Mouse (Mus musculus): ENCODE measurements around the gene Focad. TPM values are rescaled to one million over a fixed set of nuclear protein-coding genes. Genes with fewer than 3 reads are reported as not detected.

The Focad gene
- polyA plus RNA-seq, 1 experiment: 10.3 TPM

DNA sequence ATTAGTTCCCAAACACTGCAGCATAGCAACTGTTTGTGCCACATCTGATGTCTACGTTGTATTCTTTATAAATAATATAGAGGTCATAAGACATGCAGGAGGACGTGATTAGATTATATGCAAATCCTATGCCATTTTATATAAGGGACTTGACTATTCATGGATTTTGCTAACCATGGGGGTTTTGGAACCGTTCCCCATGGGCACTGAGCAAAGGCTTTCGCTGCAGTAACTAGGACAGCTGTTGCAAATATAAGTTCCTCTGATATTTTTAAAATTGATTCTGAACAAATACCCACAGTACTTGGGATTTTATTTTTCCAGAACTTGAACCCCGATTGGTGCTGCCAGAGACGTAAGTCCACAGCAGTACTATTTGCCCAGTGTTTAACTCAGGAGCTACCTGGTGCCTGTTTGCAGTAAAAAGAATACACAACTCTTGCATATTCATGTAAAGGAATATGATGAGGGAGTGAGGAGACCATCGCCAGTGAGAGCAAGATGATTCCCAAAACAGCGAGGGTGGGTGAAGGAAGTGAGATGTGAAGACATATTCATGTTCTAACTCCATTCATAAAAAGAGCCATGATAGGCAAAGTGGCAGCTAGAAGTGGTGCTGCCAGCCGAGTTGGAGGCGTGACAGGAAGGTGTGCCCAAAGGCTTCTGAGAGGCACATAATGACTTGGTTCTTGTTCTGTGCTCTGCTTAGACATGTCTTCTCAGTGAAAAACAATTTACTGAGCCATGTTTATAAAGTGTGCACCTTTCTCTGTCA, 214.1 kb downstream of the Focad start:
- no peaks in the 10 kb centered on the region for H3K79me3 ChIP-seq (ENCODE audit: low read depth)
- no peaks in the 10 kb centered on the region for H3K36me3 ChIP-seq (ENCODE audit: control insufficient read depth, insufficient read depth)
- H3K4me3 ChIP-seq (ENCODE audit: insufficient read depth, poor library complexity, severe bottlenecking): no peak overlapping the region
- no peaks in the 10 kb centered on the region for H3K79me2 ChIP-seq (ENCODE audit: control insufficient read depth, insufficient read depth)
- TF ChIP-seq CEBPB (IDR thresholded peaks at IDR 0.05; ENCODE audit: low read depth) (no peak), CTCF (IDR thresholded peaks at IDR 0.05; ENCODE audit: control insufficient read depth, insufficient read depth, insufficient read length) (no peak), USF1 (IDR thresholded peaks at IDR 0.05; ENCODE audit: low read depth) (no peak), FOSL1 (IDR thresholded peaks at IDR 0.05; ENCODE audit: insufficient read depth, low read length, poor library complexity, severe bottlenecking) (no peak), MYOG (IDR thresholded peaks at IDR 0.05; ENCODE audit: control insufficient read depth, extremely low read depth, insufficient read length) (no peak), MYOD1 (IDR thresholded peaks at IDR 0.05; ENCODE audit: control insufficient read depth, insufficient read length, low read depth) (no peak), MAX (IDR thresholded peaks at IDR 0.05) (no peak)
- no peak overlapping the region for H3ac ChIP-seq (ENCODE audit: control insufficient read depth, insufficient read length, low read depth)
- no peaks in the 10 kb centered on the region for H3K27me3 ChIP-seq (ENCODE audit: control insufficient read depth, insufficient read depth, insufficient read length)

DNA sequence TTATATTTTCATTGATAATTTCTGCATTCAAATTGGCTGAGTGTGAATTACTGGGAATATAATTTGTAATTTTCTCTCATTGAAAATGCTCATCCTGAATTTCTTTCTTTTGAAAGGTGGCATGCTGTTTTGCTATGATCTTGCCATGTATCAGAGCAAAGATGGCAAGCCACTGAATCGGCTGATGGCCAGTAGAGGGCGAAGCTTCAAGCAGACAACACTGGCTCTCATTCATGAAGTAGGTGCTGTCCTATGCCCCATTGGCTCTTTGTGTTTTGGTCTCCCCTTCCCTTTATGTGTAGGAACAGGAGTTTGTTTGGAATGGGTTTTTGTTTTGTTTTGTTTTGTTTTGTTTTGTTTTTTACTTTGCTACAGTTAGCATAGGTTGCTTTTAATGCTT, 215.2 kb downstream of the Focad start:
- Histone ChIP-seq H3ac (ENCODE audit: control insufficient read depth, insufficient read length, low read depth) (no peak overlapping the region), H3K27me3 (ENCODE audit: control insufficient read depth, insufficient read depth, insufficient read length) (no peaks in the 10 kb centered on the region), H3K36me3 (ENCODE audit: control insufficient read depth, insufficient read depth) (no peaks in the 10 kb centered on the region), H3K4me3 (ENCODE audit: insufficient read depth, poor library complexity, severe bottlenecking) (no peak overlapping the region), H3K79me2 (ENCODE audit: control insufficient read depth, insufficient read depth) (no peaks in the 10 kb centered on the region), H3K79me3 (ENCODE audit: low read depth) (no peaks in the 10 kb centered on the region)
- TF ChIP-seq CTCF (IDR thresholded peaks at IDR 0.05; ENCODE audit: control insufficient read depth, insufficient read depth, insufficient read length): peak; percentile 56
- TF ChIP-seq CEBPB (IDR thresholded peaks at IDR 0.05; ENCODE audit: low read depth): no peak

DNA sequence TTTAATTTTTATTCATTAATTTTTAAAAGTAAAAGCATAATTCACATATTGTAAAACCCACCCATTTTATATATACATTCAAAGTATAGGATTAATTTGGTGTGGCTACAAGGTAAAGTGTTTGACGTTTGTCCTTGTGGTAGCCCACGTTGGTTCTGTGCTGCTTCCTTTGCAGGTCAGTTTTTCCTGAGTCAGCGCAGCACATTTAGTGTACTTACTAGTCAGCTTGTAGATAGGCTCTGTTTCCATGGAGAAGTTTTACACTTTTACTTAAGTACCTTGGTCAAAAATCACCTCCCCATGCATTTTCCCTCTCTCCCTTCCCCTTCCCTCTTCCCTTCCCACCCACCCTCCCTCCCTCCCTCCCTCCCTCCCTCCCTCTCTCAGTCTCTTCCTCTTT, 220.5 kb downstream of the Focad start:
- no peak for TF ChIP-seq CEBPB (IDR thresholded peaks at IDR 0.05; ENCODE audit: low read depth)
- TF ChIP-seq CTCF (IDR thresholded peaks at IDR 0.05; ENCODE audit: control insufficient read depth, insufficient read depth, insufficient read length): no peak
- TF ChIP-seq MYOD1 (IDR thresholded peaks at IDR 0.05; ENCODE audit: control insufficient read depth, insufficient read length, low read depth): no peak
- no peak for TF ChIP-seq MAX (IDR thresholded peaks at IDR 0.05)
- no peak for TF ChIP-seq FOSL1 (IDR thresholded peaks at IDR 0.05; ENCODE audit: insufficient read depth, low read length, poor library complexity, severe bottlenecking)
- no peak for TF ChIP-seq MYOG (IDR thresholded peaks at IDR 0.05; ENCODE audit: control insufficient read depth, extremely low read depth, insufficient read length)
- TF ChIP-seq USF1 (IDR thresholded peaks at IDR 0.05; ENCODE audit: low read depth): no peak

DNA sequence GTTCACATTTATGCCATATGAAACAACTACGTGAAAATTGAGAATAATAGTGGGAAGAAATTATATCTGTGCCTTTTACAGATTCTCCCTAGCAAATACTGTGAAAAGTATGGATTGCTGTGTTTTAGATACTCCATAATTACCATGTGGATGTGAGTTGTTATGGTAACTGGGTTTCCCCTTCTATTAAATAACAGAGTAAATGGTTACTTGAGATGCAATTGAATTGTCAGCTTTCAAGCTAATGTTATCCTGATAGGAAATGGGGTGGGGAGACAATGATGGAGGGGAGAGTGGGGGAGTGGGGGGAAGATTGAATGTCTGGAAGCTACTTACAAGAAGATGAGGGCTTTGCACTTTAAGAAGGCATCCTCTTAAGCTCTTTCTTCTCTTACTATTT, 225.6 kb downstream of the Focad start:
- Histone ChIP-seq H3K4me3 (ENCODE audit: insufficient read depth, poor library complexity, severe bottlenecking) (no peak overlapping the region), H3K27me3 (ENCODE audit: control insufficient read depth, insufficient read depth, insufficient read length) (no peaks in the 10 kb centered on the region), H3K79me3 (ENCODE audit: low read depth) (no peaks in the 10 kb centered on the region), H3K79me2 (ENCODE audit: control insufficient read depth, insufficient read depth) (no peaks in the 10 kb centered on the region), H3ac (ENCODE audit: control insufficient read depth, insufficient read length, low read depth) (no peak overlapping the region), H3K36me3 (ENCODE audit: control insufficient read depth, insufficient read depth) (no peaks in the 10 kb centered on the region)
- TF ChIP-seq CTCF (IDR thresholded peaks at IDR 0.05; ENCODE audit: control insufficient read depth, insufficient read depth, insufficient read length) (no peak), MYOG (IDR thresholded peaks at IDR 0.05; ENCODE audit: control insufficient read depth, extremely low read depth, insufficient read length) (no peak), MAX (IDR thresholded peaks at IDR 0.05) (no peak), USF1 (IDR thresholded peaks at IDR 0.05; ENCODE audit: low read depth) (no peak), CEBPB (IDR thresholded peaks at IDR 0.05; ENCODE audit: low read depth) (no peak), MYOD1 (IDR thresholded peaks at IDR 0.05; ENCODE audit: control insufficient read depth, insufficient read length, low read depth) (no peak), FOSL1 (IDR thresholded peaks at IDR 0.05; ENCODE audit: insufficient read depth, low read length, poor library complexity, severe bottlenecking) (no peak)

More for the DNA sequence above, 220.5 kb downstream of the Focad start:
- no peak overlapping the region for H3ac ChIP-seq (ENCODE audit: control insufficient read depth, insufficient read length, low read depth)
- no peaks in the 10 kb centered on the region for H3K79me2 ChIP-seq (ENCODE audit: control insufficient read depth, insufficient read depth)
- H3K27me3 ChIP-seq (ENCODE audit: control insufficient read depth, insufficient read depth, insufficient read length): no peaks in the 10 kb centered on the region
- H3K36me3 ChIP-seq (ENCODE audit: control insufficient read depth, insufficient read depth): no peaks in the 10 kb centered on the region
- no peak overlapping the region for H3K4me3 ChIP-seq (ENCODE audit: insufficient read depth, poor library complexity, severe bottlenecking)
- H3K79me3 ChIP-seq (ENCODE audit: low read depth): no peaks in the 10 kb centered on the region

DNA sequence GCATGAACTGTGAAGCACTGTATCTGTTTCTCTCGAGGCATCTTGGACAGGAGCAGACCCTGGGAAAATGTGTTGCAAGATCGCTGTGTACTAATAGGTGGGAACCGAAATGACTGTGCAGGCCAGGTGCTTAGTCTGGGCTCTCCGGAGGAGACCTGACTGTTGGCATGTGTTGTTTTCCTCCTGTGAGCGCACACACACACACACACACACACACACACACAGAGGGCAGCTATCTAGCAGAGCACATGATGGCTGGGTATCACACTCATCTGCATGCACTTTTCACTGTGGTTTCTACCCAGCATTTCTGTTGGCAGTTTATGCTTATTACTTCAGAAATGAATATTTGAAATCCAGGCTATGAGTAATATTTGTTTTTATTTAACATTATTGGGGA, 231.0 kb downstream of the Focad start:
- Histone ChIP-seq H3K36me3 (ENCODE audit: control insufficient read depth, insufficient read depth) (no peaks in the 10 kb centered on the region), H3K79me2 (ENCODE audit: control insufficient read depth, insufficient read depth) (no peaks in the 10 kb centered on the region), H3ac (ENCODE audit: control insufficient read depth, insufficient read length, low read depth) (no peak overlapping the region), H3K27me3 (ENCODE audit: control insufficient read depth, insufficient read depth, insufficient read length) (no peaks in the 10 kb centered on the region), H3K4me3 (ENCODE audit: insufficient read depth, poor library complexity, severe bottlenecking) (no peak overlapping the region), H3K79me3 (ENCODE audit: low read depth) (no peaks in the 10 kb centered on the region)
- TF ChIP-seq MYOD1 (IDR thresholded peaks at IDR 0.05; ENCODE audit: control insufficient read depth, insufficient read length, low read depth): no peak
- TF ChIP-seq FOSL1 (IDR thresholded peaks at IDR 0.05; ENCODE audit: insufficient read depth, low read length, poor library complexity, severe bottlenecking): no peak
- no peak for TF ChIP-seq MAX (IDR thresholded peaks at IDR 0.05)
- TF ChIP-seq MYOG (IDR thresholded peaks at IDR 0.05; ENCODE audit: control insufficient read depth, extremely low read depth, insufficient read length): no peak
- no peak for TF ChIP-seq USF1 (IDR thresholded peaks at IDR 0.05; ENCODE audit: low read depth)
- TF ChIP-seq CTCF (IDR thresholded peaks at IDR 0.05; ENCODE audit: control insufficient read depth, insufficient read depth, insufficient read length): no peak
- TF ChIP-seq CEBPB (IDR thresholded peaks at IDR 0.05; ENCODE audit: low read depth): no peak

DNA sequence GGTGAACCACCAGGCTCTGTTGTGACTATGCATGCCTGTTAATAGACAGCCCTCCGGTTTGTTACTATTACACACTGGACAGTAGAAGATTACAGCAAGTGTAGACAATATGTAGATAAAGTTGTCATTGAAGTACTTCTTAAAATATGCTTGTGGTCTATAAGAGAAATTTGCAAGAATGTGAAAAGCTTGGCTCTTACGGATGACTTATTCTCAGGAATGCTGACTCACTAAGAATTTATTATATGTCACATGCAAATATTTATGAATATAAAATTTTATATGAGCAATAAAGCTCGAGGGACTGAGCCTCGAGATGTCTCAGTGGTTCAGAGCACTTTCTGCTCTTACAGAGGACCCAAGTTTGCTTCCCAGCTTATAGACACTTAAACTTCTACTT, 240.1 kb downstream of the Focad start:
- Histone ChIP-seq H3K4me3 (ENCODE audit: insufficient read depth, poor library complexity, severe bottlenecking) (no peak overlapping the region), H3K27me3 (ENCODE audit: control insufficient read depth, insufficient read depth, insufficient read length) (no peaks in the 10 kb centered on the region), H3ac (ENCODE audit: control insufficient read depth, insufficient read length, low read depth) (no peak overlapping the region), H3K36me3 (ENCODE audit: control insufficient read depth, insufficient read depth) (no peaks in the 10 kb centered on the region), H3K79me3 (ENCODE audit: low read depth) (no peaks in the 10 kb centered on the region), H3K79me2 (ENCODE audit: control insufficient read depth, insufficient read depth) (no peaks in the 10 kb centered on the region)
- TF ChIP-seq FOSL1 (IDR thresholded peaks at IDR 0.05; ENCODE audit: insufficient read depth, low read length, poor library complexity, severe bottlenecking): peak; percentile 78
- peak; percentile 16 for TF ChIP-seq CEBPB (IDR thresholded peaks at IDR 0.05; ENCODE audit: low read depth)
- TF ChIP-seq MYOG (IDR thresholded peaks at IDR 0.05; ENCODE audit: control insufficient read depth, extremely low read depth, insufficient read length): no peak
